Mouse (Mus musculus) C2C12 (cell line): ENCODE measurements at regions not wholly inside any gene's neighbourhood (a gene's known extent, or its start where the extent isn't known, plus 50 kb on each side); places are given as distances from the start of the nearest gene placed in this dataset.

Source experiments
- CEBPB ChIP-seq: IDR thresholded peaks from one replicate; pipeline ENCODE4 v1.6.1; 2011; ENCODE audit warnings: low read depth, mild to moderate bottlenecking, control low read depth, moderate library complexity
- CTCF ChIP-seq: IDR thresholded peaks from one replicate; pipeline ENCODE4 v1.5.1; 2011; ENCODE audit not compliant: control insufficient read depth, insufficient read depth, insufficient read length
- FOSL1 ChIP-seq: IDR thresholded peaks from one replicate; pipeline ENCODE4 v1.8.0; 2011; ENCODE audit warnings: mild to moderate bottlenecking, low read length; ENCODE audit not compliant: poor library complexity, insufficient read depth, severe bottlenecking
- MAX ChIP-seq: IDR thresholded peaks from one replicate; pipeline ENCODE4 v1.6.1; 2011; ENCODE audit warnings: mild to moderate bottlenecking, control low read depth
- MYOD1 ChIP-seq: IDR thresholded peaks from one replicate; pipeline ENCODE4 v1.6.1; 2011; ENCODE audit warnings: low read depth; ENCODE audit not compliant: control insufficient read depth, insufficient read length
- MYOG ChIP-seq: IDR thresholded peaks from one replicate; pipeline ENCODE4 v1.6.1; 2011; ENCODE audit not compliant: control insufficient read depth, insufficient read length; ENCODE audit errors: extremely low read depth
- USF1 ChIP-seq: IDR thresholded peaks from one replicate; pipeline ENCODE4 v1.6.1; 2011; ENCODE audit warnings: low read depth, mild to moderate bottlenecking, control low read depth, moderate library complexity

GRCm38 (mm10) chr13:101914691-101915541 lies 146.9 kb upstream of the Pik3r1 start:
- TF ChIP-seq MAX (no peak), CTCF (no peak), MYOD1 (no peak), USF1 (no peak), CEBPB (no peak), MYOG (no peak), FOSL1 (no peak)
